Mouse (Mus musculus): Measurements from ENCODE around the gene Oaz3. TPM values are rescaled to one million over a fixed set of nuclear protein-coding genes. Genes with fewer than 3 reads are reported as not detected.

Gene Oaz3
- 0.38 and 0.78 TPM in 2 replicates for polyA plus RNA-seq (2014; fragmentation: Nextera tagmentation; extraction: Ambion mirVana)

GRCm38 (mm10) chr3:94443597-94443964 is at the start of gene Oaz3:
Gene Oaz3, minus strand, starts transcription at chr3:94443915.
- ATAC-seq (no peak), DNase-seq (ENCODE audit: low spot score) (no peak)
- Histone ChIP-seq H3K27me3 (replicated peaks; ENCODE audit: control insufficient read depth, insufficient read depth, low read length) (no peaks in the 10 kb centered on the region), H3K27ac (ENCODE audit: low read depth, low read length) (0 out of 2 replicates have a peak within 1 kb of the TSS, but pooled peaks have one; percentile 27), H3K36me3 (ENCODE audit: control insufficient read depth, insufficient read depth, low read length) (peaks cover 41% of the 10 kb centered on the region), H3K4me2 (ENCODE audit: low read length) (peak within 1 kb of the TSS; percentile 91), H3K9ac (ENCODE audit: low read length) (peak within 1 kb of the TSS; percentile 88), H3K4me1 (ENCODE audit: control insufficient read depth, insufficient read depth, low read length) (peaks cover 2% of the 10 kb centered on the region; the same call in 1 of the 2 replicates), H3K4me3 (ENCODE audit: low read depth, low read length) (peak within 1 kb of the TSS; percentile 94), H3K9me3 (replicated peaks; ENCODE audit: control insufficient read depth, low read length) (no peaks in the 10 kb centered on the region)
- under 1% methylated on average over 24 of the region's 24 CpGs for WGBS

GRCm38 (mm10) chr3:94487581-94487980 is 43.9 kb upstream of the Oaz3 start:
- Histone ChIP-seq H3K4me3 (ENCODE audit: low read depth, low read length) (no peak overlapping the region), H3K9ac (ENCODE audit: low read length) (no peak overlapping the region), H3K27ac (ENCODE audit: low read depth, low read length) (no peak overlapping the region), H3K9me3 (replicated peaks; ENCODE audit: control insufficient read depth, low read length) (no peaks in the 10 kb centered on the region), H3K27me3 (replicated peaks; ENCODE audit: control insufficient read depth, insufficient read depth, low read length) (no peaks in the 10 kb centered on the region), H3K4me1 (ENCODE audit: control insufficient read depth, insufficient read depth, low read length) (peaks cover 44% of the 10 kb centered on the region), H3K36me3 (ENCODE audit: control insufficient read depth, insufficient read depth, low read length) (peaks cover 73% of the 10 kb centered on the region), H3K4me2 (ENCODE audit: low read length) (no peak overlapping the region)
- WGBS = 65% methylated on average over 6 of the region's 6 CpGs
- ATAC-seq (no peak), DNase-seq (ENCODE audit: low spot score) (no peak)

GRCm38 (mm10) chr3:94485922-94486321 is 42.2 kb upstream of the Oaz3 start:
- no peak overlapping the region for H3K4me2 ChIP-seq (ENCODE audit: low read length)
- H3K4me1 ChIP-seq (ENCODE audit: control insufficient read depth, insufficient read depth, low read length) = peaks cover 60% of the 10 kb centered on the region
- H3K9ac ChIP-seq (ENCODE audit: low read length) = no peak overlapping the region
- H3K27me3 ChIP-seq (replicated peaks; ENCODE audit: control insufficient read depth, insufficient read depth, low read length) = no peaks in the 10 kb centered on the region
- ATAC-seq (no peak), DNase-seq (ENCODE audit: low spot score) (peak; percentile 59)
- peaks cover 73% of the 10 kb centered on the region for H3K36me3 ChIP-seq (ENCODE audit: control insufficient read depth, insufficient read depth, low read length)
- WGBS = 28% methylated on average over 7 of the region's 7 CpGs
- peak overlapping the region; percentile 83 for H3K27ac ChIP-seq (ENCODE audit: low read depth, low read length)
- H3K4me3 ChIP-seq (ENCODE audit: low read depth, low read length) = no peak overlapping the region
- H3K9me3 ChIP-seq (replicated peaks; ENCODE audit: control insufficient read depth, low read length) = no peaks in the 10 kb centered on the region

GRCm38 (mm10) chr3:94483790-94484439 is 40.2 kb upstream of the Oaz3 start:
- Histone ChIP-seq H3K27me3 (replicated peaks; ENCODE audit: control insufficient read depth, insufficient read depth, low read length) (no peaks in the 10 kb centered on the region), H3K4me2 (ENCODE audit: low read length) (peak overlapping the region; percentile 49), H3K27ac (ENCODE audit: low read depth, low read length) (peak overlapping the region; percentile 83), H3K9ac (ENCODE audit: low read length) (peak overlapping the region; percentile 46), H3K36me3 (ENCODE audit: control insufficient read depth, insufficient read depth, low read length) (peaks cover 58% of the 10 kb centered on the region), H3K9me3 (replicated peaks; ENCODE audit: control insufficient read depth, low read length) (no peaks in the 10 kb centered on the region), H3K4me3 (ENCODE audit: low read depth, low read length) (peak overlapping the region; percentile 15), H3K4me1 (ENCODE audit: control insufficient read depth, insufficient read depth, low read length) (peaks cover 69% of the 10 kb centered on the region)
- ATAC-seq (peak; percentile 92), DNase-seq (ENCODE audit: low spot score) (peak; percentile 98)
- WGBS = 12% methylated on average over 19 of the region's 20 CpGs

- H3K27me3 ChIP-seq (replicated peaks; ENCODE audit: control insufficient read depth, insufficient read depth, low read length) = no peaks in the 10 kb centered on the region
- peaks cover 48% of the 10 kb centered on the region for H3K36me3 ChIP-seq (ENCODE audit: control insufficient read depth, insufficient read depth, low read length)
- no peak overlapping the region for H3K9ac ChIP-seq (ENCODE audit: low read length)
- H3K27ac ChIP-seq (ENCODE audit: low read depth, low read length) = peak overlapping the region; percentile 83
- H3K4me3 ChIP-seq (ENCODE audit: low read depth, low read length) = no peak overlapping the region
- 84% methylated on average over 17 of the region's 17 CpGs for WGBS
- H3K4me1 ChIP-seq (ENCODE audit: control insufficient read depth, insufficient read depth, low read length) = peaks cover 69% of the 10 kb centered on the region
- no peak for DNase-seq (ENCODE audit: low spot score)
- H3K4me2 ChIP-seq (ENCODE audit: low read length) = 0 out of 2 replicates have a peak overlapping the region, but pooled peaks have one; percentile 16
- H3K9me3 ChIP-seq (replicated peaks; ENCODE audit: control insufficient read depth, low read length) = no peaks in the 10 kb centered on the region
- no peak for ATAC-seq
Measured at GRCm38 (mm10) chr3:94482764-94483385, 39.2 kb upstream of the Oaz3 start.

- peak overlapping the region; percentile 86 for H3K4me2 ChIP-seq (ENCODE audit: low read length)
- H3K27ac ChIP-seq (ENCODE audit: low read depth, low read length) = peak overlapping the region; percentile 83; the same call in 1 of the 2 replicates
- peak overlapping the region; percentile 35; the same call in 1 of the 2 replicates for H3K9ac ChIP-seq (ENCODE audit: low read length)
- WGBS = 61% methylated on average over 4 of the region's 4 CpGs
- DNase-seq (ENCODE audit: low spot score) (no peak), ATAC-seq (no peak)
- H3K4me3 ChIP-seq (ENCODE audit: low read depth, low read length) = no peak overlapping the region
- H3K4me1 ChIP-seq (ENCODE audit: control insufficient read depth, insufficient read depth, low read length) = peaks cover 69% of the 10 kb centered on the region
- H3K27me3 ChIP-seq (replicated peaks; ENCODE audit: control insufficient read depth, insufficient read depth, low read length) = no peaks in the 10 kb centered on the region
- H3K9me3 ChIP-seq (replicated peaks; ENCODE audit: control insufficient read depth, low read length) = no peaks in the 10 kb centered on the region
- H3K36me3 ChIP-seq (ENCODE audit: control insufficient read depth, insufficient read depth, low read length) = peaks cover 34% of the 10 kb centered on the region
Measured at GRCm38 (mm10) chr3:94481429-94481828, 37.7 kb upstream of the Oaz3 start.

GRCm38 (mm10) chr3:94480291-94480884 is 36.7 kb upstream of the Oaz3 start, which contains the start of gene Riiad1:
Gene Riiad1, minus strand, starts transcription at chr3:94480341.
- ATAC-seq (no peak), DNase-seq (ENCODE audit: low spot score) (peak; percentile 38)
- Histone ChIP-seq H3K36me3 (ENCODE audit: control insufficient read depth, insufficient read depth, low read length) (peaks cover 30% of the 10 kb centered on the region), H3K9ac (ENCODE audit: low read length) (peak within 1 kb of the TSS; percentile 90), H3K4me1 (ENCODE audit: control insufficient read depth, insufficient read depth, low read length) (peaks cover 62% of the 10 kb centered on the region), H3K27ac (ENCODE audit: low read depth, low read length) (peak within 1 kb of the TSS; percentile 93), H3K4me3 (ENCODE audit: low read depth, low read length) (peak within 1 kb of the TSS; percentile 61), H3K9me3 (replicated peaks; ENCODE audit: control insufficient read depth, low read length) (no peaks in the 10 kb centered on the region), H3K4me2 (ENCODE audit: low read length) (peak within 1 kb of the TSS; percentile 86), H3K27me3 (replicated peaks; ENCODE audit: control insufficient read depth, insufficient read depth, low read length) (no peaks in the 10 kb centered on the region)
- 15% methylated on average over 16 of the region's 16 CpGs for WGBS

GRCm38 (mm10) chr3:94479564-94479963 is 35.8 kb upstream of the Oaz3 start:
- WGBS = 12% methylated on average over 11 of the region's 11 CpGs
- DNase-seq (ENCODE audit: low spot score) (peak; percentile 32), ATAC-seq (no peak)
- Histone ChIP-seq H3K4me2 (ENCODE audit: low read length) (peak overlapping the region; percentile 86), H3K9me3 (replicated peaks; ENCODE audit: control insufficient read depth, low read length) (no peaks in the 10 kb centered on the region), H3K9ac (ENCODE audit: low read length) (peak overlapping the region; percentile 90), H3K27ac (ENCODE audit: low read depth, low read length) (0 out of 2 replicates have a peak overlapping the region, but pooled peaks have one; percentile 93), H3K36me3 (ENCODE audit: control insufficient read depth, insufficient read depth, low read length) (peaks cover 22% of the 10 kb centered on the region), H3K4me3 (ENCODE audit: low read depth, low read length) (peak overlapping the region; percentile 61), H3K4me1 (ENCODE audit: control insufficient read depth, insufficient read depth, low read length) (peaks cover 53% of the 10 kb centered on the region), H3K27me3 (replicated peaks; ENCODE audit: control insufficient read depth, insufficient read depth, low read length) (no peaks in the 10 kb centered on the region)
